In genomic region chr5:137025132-137025531, GRCm38 (mm10) we compare ENCODE assay signal across 8 mouse cellular contexts. TPM values are rescaled to one million over a fixed set of nuclear protein-coding genes. Genes with fewer than 3 reads are reported as not detected.
A peak's percentile ranks its signal among the peaks of the same experiment; 100 is the strongest.
DNase-seq lines count a peak whose midpoint lies in the region; TF ChIP-seq lines count a peak whose summit lies in the region.

No protein-coding gene starts in this region.

- H3K9ac ChIP-seq in liver, adult 2 months (ENCODE audit: low read depth, low read length), result no peak overlapping the region

- no peak overlapping the region for H3K4me3 ChIP-seq in liver, adult 2 months (ENCODE audit: insufficient read depth, low read depth, low read length)
- no peak overlapping the region for H3K4me3 ChIP-seq in myocyte

- H3K4me1 ChIP-seq in liver, adult 2 months (ENCODE audit: control insufficient read depth, insufficient read depth, low read length), result no peaks in the 10 kb centered on the region

- H3K79me2 ChIP-seq in liver, adult 2 months (ENCODE audit: control insufficient read depth, insufficient read depth, low read length), result no peaks in the 10 kb centered on the region
- no peaks in the 10 kb centered on the region for H3K79me2 ChIP-seq in myocyte (ENCODE audit: control insufficient read depth, insufficient read depth)

- peaks cover 9% of the 10 kb centered on the region for H3K27me3 ChIP-seq in liver, adult 2 months (ENCODE audit: control insufficient read depth, insufficient read depth, low read length)
- H3K27me3 ChIP-seq in myocyte (ENCODE audit: control insufficient read depth, insufficient read depth, insufficient read length), result peaks cover 18% of the 10 kb centered on the region

- TF ChIP-seq POLR2A in liver, adult 2 months (IDR thresholded peaks at IDR 0.05; ENCODE audit: extremely low read depth, insufficient read depth, low read length), result no peak
- no peak for TF ChIP-seq POLR2A in myocyte (IDR thresholded peaks at IDR 0.05; ENCODE audit: insufficient read length, low read depth)

- TF ChIP-seq CTCF in liver, adult 2 months (IDR thresholded peaks at IDR 0.05; ENCODE audit: low read depth, low read length), result peak; percentile 92

- H3K27ac ChIP-seq in liver, adult 2 months (replicated peaks; ENCODE audit: insufficient read depth, low read depth, low read length), result no peak overlapping the region

- no peaks in the 10 kb centered on the region for H3K36me3 ChIP-seq in liver, adult 2 months (ENCODE audit: control insufficient read depth, insufficient read depth, low read length)
- H3K36me3 ChIP-seq in myocyte (ENCODE audit: control insufficient read depth, insufficient read depth), result no peaks in the 10 kb centered on the region

- H3ac ChIP-seq in myocyte (ENCODE audit: control insufficient read depth, insufficient read length), result no peak overlapping the region

- DNase-seq in 416B (ENCODE audit: low read depth), result peak; percentile 66
- peak; percentile 65 to 92 for DNase-seq in adrenal gland, adult (ENCODE audit: inconsistent age in 2 of 2, low spot score in 1 of 2)
- DNase-seq in embryo, embryonic 10 days (ENCODE audit: low spot score), result peak; percentile 82
- peak; percentile 40 for DNase-seq in gastrocnemius, postnatal 25 days
- DNase-seq in kidney, adult 18-20 months, result peak; percentile 83
- DNase-seq in liver, adult 2 months (ENCODE audit: extremely low read depth, low read depth, low spot score), result no peak
- DNase-seq in spleen, postnatal 4 days (ENCODE audit: low spot score in 2 of 2), result peak; percentile 77 to 94

- WGBS in liver, adult 2 months, result 1% methylated on average over 23 of the region's 23 CpGs

- peak overlapping the region; percentile 59 for H3K4me2 ChIP-seq in myocyte (ENCODE audit: low read depth)

TF ChIP-seq in myocyte, 11 proteins besides CTCF, POLR2A, EP300 and RAD21:
- TF ChIP-seq TCF3 (IDR thresholded peaks at IDR 0.05; ENCODE audit: insufficient read length, low read depth) (no peak), SRF (IDR thresholded peaks at IDR 0.05; ENCODE audit: control insufficient read depth, insufficient read length, low read depth) (no peak), MAX (IDR thresholded peaks at IDR 0.05; ENCODE audit: low read depth) (no peak), MYOD1 (IDR thresholded peaks at IDR 0.05; ENCODE audit: control insufficient read depth in 1 of 3, insufficient read length in 2 of 3, low read depth in 2 of 3) (peak in 1 of 3 experiments; percentile 17), REST (IDR thresholded peaks at IDR 0.05; ENCODE audit: insufficient read depth, insufficient read length) (peak; percentile 7)

RNA-seq across cellular contexts. Expression of gene Vgf, which starts 1.1 kb away (rescaled TPM):
- total RNA-seq in gastrocnemius, postnatal 25 days (2021), result not detected
- 0.07 TPM in 1 of 2 replicates, not detected in the other for total RNA-seq in liver, adult 2 months (2014; rRNA removed)
- not detected in 2 replicates for polyA plus RNA-seq in liver, adult 2 months (2012; rRNA removed)
- 0.04 TPM for polyA plus RNA-seq in myocyte (2012; fragmentation: generic; extraction: Trizol)

RNA-seq across cellular contexts. Expression of gene Ap1s1, which starts 20.8 kb away (rescaled TPM):
- 10 to 100 TPM; 13.5 to 23.4 TPM for total RNA-seq in gastrocnemius, postnatal 25 days (2021)
- total RNA-seq in liver, adult 2 months (2014; rRNA removed), result 21.5 and 23.8 TPM in 2 replicates
- 24.1 and 25.6 TPM in 2 replicates for polyA plus RNA-seq in liver, adult 2 months (2012; rRNA removed)
- 172 TPM for polyA plus RNA-seq in myocyte (2012; fragmentation: generic; extraction: Trizol)

RNA-seq across cellular contexts. Expression of gene Znhit1, which starts 37.3 kb away (rescaled TPM):
- total RNA-seq in gastrocnemius, postnatal 25 days (2021), result 10 to 100 TPM; 61.4 to 70.4 TPM
- total RNA-seq in liver, adult 2 months (2014; rRNA removed), result 30.0 and 44.5 TPM in 2 replicates
- 101 and 109 TPM in 2 replicates for polyA plus RNA-seq in liver, adult 2 months (2012; rRNA removed)
- polyA plus RNA-seq in myocyte (2012; fragmentation: generic; extraction: Trizol), result 97.7 TPM

RNA-seq across cellular contexts. Expression of gene Plod3, which starts 38.3 kb away (rescaled TPM):
- total RNA-seq in gastrocnemius, postnatal 25 days (2021), result 10 to 100 TPM; 20.9 to 23.6 TPM
- total RNA-seq in liver, adult 2 months (2014; rRNA removed), result 21.5 and 22.7 TPM in 2 replicates
- polyA plus RNA-seq in liver, adult 2 months (2012; rRNA removed), result 23.4 and 27.4 TPM in 2 replicates
- polyA plus RNA-seq in myocyte (2012; fragmentation: generic; extraction: Trizol), result 124 TPM

RNA-seq across cellular contexts. Expression of gene Serpine1, which starts 46.9 kb away (rescaled TPM):
- 1 to 10 TPM; 1.3 to 4.9 TPM for total RNA-seq in gastrocnemius, postnatal 25 days (2021)
- total RNA-seq in liver, adult 2 months (2014; rRNA removed), result 0.83 and 1.9 TPM in 2 replicates
- 0.12 and 0.32 TPM in 2 replicates for polyA plus RNA-seq in liver, adult 2 months (2012; rRNA removed)
- polyA plus RNA-seq in myocyte (2012; fragmentation: generic; extraction: Trizol), result 17.6 TPM
